Mouse (Mus musculus) CH12.LX (cell line): ENCODE measurements at regions not wholly inside any gene's neighbourhood (a gene's known extent, or its start where the extent isn't known, plus 50 kb on each side); places are given as distances from the start of the nearest gene placed in this dataset.

ENCODE experiments used
- DNase-seq: peaks from one replicate; pipeline ENCODE4 v3.0.0-alpha.2; 2013; ENCODE audit errors: extremely low read depth
- H3K27ac ChIP-seq: 2 replicates; pipeline ENCODE4 v1.5.1; 2012; ENCODE audit warnings: low read depth, mild to moderate bottlenecking, control low read depth, moderate library complexity; ENCODE audit not compliant: insufficient read depth
- H3K27me3 ChIP-seq: replicated peaks from 2 replicates; pipeline ENCODE3; 2012; ENCODE audit warnings: inconsistent platforms
- H3K36me3 ChIP-seq, 2 experiments: replicated peaks in 1 of 2; 2 replicates each; pipeline versions ENCODE3 to v1.6.1; 2012; ENCODE audit warnings: inconsistent platforms in 1 of 2, low read length in 1 of 2, mild to moderate bottlenecking in 1 of 2, mixed read lengths in 1 of 2, moderate library complexity in 1 of 2; ENCODE audit not compliant: control insufficient read depth in 1 of 2, insufficient read depth in 1 of 2
- H3K4me1 ChIP-seq, 2 experiments: 2 replicates each; pipeline ENCODE4 v1.6.1; 2012; ENCODE audit warnings: inconsistent platforms in 1 of 2, moderate library complexity in 1 of 2; ENCODE audit not compliant: insufficient read depth in 2 of 2, control insufficient read depth in 1 of 2
- H3K4me2 ChIP-seq: 2 replicates; pipeline ENCODE4 v1.6.1; 2012; ENCODE audit warnings: low read depth, mild to moderate bottlenecking, control low read depth; ENCODE audit not compliant: poor library complexity, insufficient read depth, severe bottlenecking
- H3K4me3 ChIP-seq, 3 experiments: fragments of 150-350 bp in 1 of 3; sonication (generic) in 1 of 3; replicated peaks in 1 of 3; 2 replicates each; pipeline versions ENCODE3 to v1.5.1; 2011 to 2012; ENCODE audit warnings: low read depth in 2 of 3, low read length in 2 of 3, mild to moderate bottlenecking in 2 of 3, moderate library complexity in 2 of 3, control low read depth in 1 of 3, improper control_type of control experiment in 1 of 3, inconsistent platforms in 1 of 3, mixed read lengths in 1 of 3; ENCODE audit not compliant: poor library complexity in 1 of 3
- H3K79me2 ChIP-seq: replicated peaks from 2 replicates; pipeline ENCODE4 v1.6.1; 2012; ENCODE audit warnings: mild to moderate bottlenecking, moderate library complexity; ENCODE audit not compliant: control insufficient read depth, poor library complexity, insufficient read depth, severe bottlenecking; ENCODE audit errors: extremely low read depth
- H3K9ac ChIP-seq: 2 replicates; pipeline ENCODE4 v1.6.1; 2012; ENCODE audit warnings: low read depth, mild to moderate bottlenecking, control low read depth, moderate library complexity; ENCODE audit not compliant: insufficient read depth
- H3K9me3 ChIP-seq: replicated peaks from 2 replicates; pipeline ENCODE3; 2012; ENCODE audit warnings: low read length, inconsistent platforms, mixed read lengths
- BHLHE40 ChIP-seq: IDR thresholded peaks from 2 replicates; pipeline ENCODE4 v1.6.1; 2011; ENCODE audit warnings: mild to moderate bottlenecking, low read depth, low read length, improper control_type of control experiment
- CHD1 ChIP-seq: IDR thresholded peaks from 2 replicates; pipeline ENCODE4 v1.6.1; 2012; ENCODE audit warnings: low read depth, low read length, improper control_type of control experiment, inconsistent platforms
- CHD2 ChIP-seq: IDR thresholded peaks from 2 replicates; pipeline ENCODE4 v1.6.1; 2011; ENCODE audit warnings: low read length, improper control_type of control experiment
- CTCF ChIP-seq, 2 experiments: IDR thresholded peaks in 1 of 2; conservative IDR thresholded peaks in 1 of 2; 2 replicates each; pipeline ENCODE4 v1.5.1; 2011 to 2012; ENCODE audit warnings: low read depth in 2 of 2, low read length in 2 of 2, improper control_type of control experiment in 1 of 2, inconsistent platforms in 1 of 2, mild to moderate bottlenecking in 1 of 2, moderate library complexity in 1 of 2
- E2F4 ChIP-seq: IDR thresholded peaks from 2 replicates; pipeline ENCODE4 v1.6.1; 2011; ENCODE audit warnings: low read depth, low read length, improper control_type of control experiment; ENCODE audit not compliant: insufficient replicate concordance
- EP300 ChIP-seq: IDR thresholded peaks from 2 replicates; pipeline ENCODE4 v1.6.1; 2011; ENCODE audit warnings: low read length, improper control_type of control experiment
- GABPA ChIP-seq: IDR thresholded peaks from 2 replicates; pipeline ENCODE4 v1.6.1; 2012; ENCODE audit warnings: low read depth, low read length, improper control_type of control experiment, inconsistent platforms; ENCODE audit not compliant: insufficient replicate concordance
- HCFC1 ChIP-seq: IDR thresholded peaks from 2 replicates; pipeline ENCODE4 v1.6.1; 2012; ENCODE audit warnings: low read depth, mild to moderate bottlenecking, inconsistent platforms, low read length, improper control_type of control experiment
- IRF4 ChIP-seq: IDR thresholded peaks from 2 replicates; pipeline ENCODE4 v1.6.1; 2014; ENCODE audit warnings: low read depth, mild to moderate bottlenecking, inconsistent platforms, low read length, improper control_type of control experiment
- JUN ChIP-seq: IDR thresholded peaks from 2 replicates; pipeline ENCODE4 v1.6.1; 2011; ENCODE audit warnings: low read depth, mild to moderate bottlenecking, low read length, improper control_type of control experiment, moderate library complexity; ENCODE audit not compliant: insufficient read depth
- MAX ChIP-seq: IDR thresholded peaks from 2 replicates; pipeline ENCODE4 v1.6.1; 2011; ENCODE audit warnings: low read length, improper control_type of control experiment
- MAZ ChIP-seq: IDR thresholded peaks from 2 replicates; pipeline ENCODE4 v1.6.1; 2012; ENCODE audit warnings: low read depth, mild to moderate bottlenecking, inconsistent platforms, low read length, improper control_type of control experiment, moderate library complexity
- MEF2A ChIP-seq: IDR thresholded peaks from 2 replicates; pipeline ENCODE4 v1.6.1; 2014; ENCODE audit warnings: low read depth, mild to moderate bottlenecking, inconsistent platforms, low read length, improper control_type of control experiment, borderline replicate concordance
- MXI1 ChIP-seq: IDR thresholded peaks from 2 replicates; pipeline ENCODE4 v1.6.1; 2011; ENCODE audit warnings: mild to moderate bottlenecking, low read depth, low read length, improper control_type of control experiment
- NELFE ChIP-seq: IDR thresholded peaks from 2 replicates; pipeline ENCODE4 v1.6.1; 2011; ENCODE audit warnings: low read depth, low read length, improper control_type of control experiment
- NRF1 ChIP-seq: IDR thresholded peaks from 2 replicates; pipeline ENCODE4 v1.6.1; 2014; ENCODE audit warnings: low read depth, mild to moderate bottlenecking, inconsistent platforms, low read length, improper control_type of control experiment, moderate library complexity
- PAX5 ChIP-seq: IDR thresholded peaks from 2 replicates; pipeline ENCODE4 v1.6.1; 2012; ENCODE audit warnings: low read length, inconsistent platforms, mixed read lengths
- POLR2A ChIP-seq: IDR thresholded peaks from 2 replicates; pipeline ENCODE4 v1.6.1; 2011; ENCODE audit warnings: low read depth, mild to moderate bottlenecking, improper control_type of control experiment, low read length
- RAD21 ChIP-seq: IDR thresholded peaks from 2 replicates; pipeline ENCODE4 v1.6.1; 2011; ENCODE audit warnings: low read depth, mild to moderate bottlenecking, low read length, improper control_type of control experiment, moderate library complexity
- SIN3A ChIP-seq: IDR thresholded peaks from 2 replicates; pipeline ENCODE4 v1.6.1; 2012; ENCODE audit warnings: low read length, improper control_type of control experiment, inconsistent platforms
- SMC3 ChIP-seq: IDR thresholded peaks from 2 replicates; pipeline ENCODE4 v1.6.1; 2011; ENCODE audit warnings: low read depth, low read length, improper control_type of control experiment
- TBP ChIP-seq: conservative IDR thresholded peaks from 2 replicates; pipeline ENCODE4 v1.6.1; 2011; ENCODE audit warnings: low read depth, low read length, improper control_type of control experiment
- TCF12 ChIP-seq: IDR thresholded peaks from 2 replicates; pipeline ENCODE4 v1.6.1; 2014; ENCODE audit warnings: low read depth, mild to moderate bottlenecking, inconsistent platforms, low read length, improper control_type of control experiment
- UBTF ChIP-seq: IDR thresholded peaks from 2 replicates; pipeline ENCODE4 v1.6.1; 2012; ENCODE audit warnings: low read depth, mild to moderate bottlenecking, inconsistent platforms, low read length, improper control_type of control experiment, moderate library complexity
- USF1 ChIP-seq: IDR thresholded peaks from 2 replicates; pipeline ENCODE4 v1.6.1; 2014; ENCODE audit warnings: low read depth, mild to moderate bottlenecking, inconsistent platforms, low read length, improper control_type of control experiment
- ZC3H11A ChIP-seq: IDR thresholded peaks from 2 replicates; pipeline ENCODE4 v1.6.1; 2012; ENCODE audit warnings: low read depth, mild to moderate bottlenecking, inconsistent platforms, low read length, improper control_type of control experiment
- ZKSCAN1 ChIP-seq: IDR thresholded peaks from 2 replicates; pipeline ENCODE4 v1.6.1; 2012; ENCODE audit warnings: low read depth, inconsistent platforms, low read length, improper control_type of control experiment, borderline replicate concordance
- ZMIZ1 ChIP-seq: IDR thresholded peaks from 2 replicates; pipeline ENCODE4 v1.6.1; 2012; ENCODE audit warnings: low read depth, mild to moderate bottlenecking, inconsistent platforms, low read length, improper control_type of control experiment
- ZNF384 ChIP-seq: IDR thresholded peaks from 2 replicates; pipeline ENCODE4 v1.6.1; 2012; ENCODE audit warnings: low read depth, low read length, improper control_type of control experiment, inconsistent platforms
- dilution Hi-C: fragments of 300-500 bp; cut with MboI; formaldehyde crosslinking; loops from 2 replicates; pipeline ENCODE4 v1.14.3; 2020; ENCODE audit warnings: low sequenced_read_pairs; ENCODE audit not compliant: extremely low pct_unique_long_range_greater_than_20kb, extremely low pct_ligation_motif_present
- in situ Hi-C: fragments of 300-500 bp; cut with MboI; formaldehyde crosslinking; loops from 3 replicates; pipeline ENCODE4 v1.14.3; 2019; ENCODE audit warnings: low sequenced_read_pairs, low pct_ligation_motif_present, low pct_unique_long_range_greater_than_20kb, mixed read lengths

DNA sequence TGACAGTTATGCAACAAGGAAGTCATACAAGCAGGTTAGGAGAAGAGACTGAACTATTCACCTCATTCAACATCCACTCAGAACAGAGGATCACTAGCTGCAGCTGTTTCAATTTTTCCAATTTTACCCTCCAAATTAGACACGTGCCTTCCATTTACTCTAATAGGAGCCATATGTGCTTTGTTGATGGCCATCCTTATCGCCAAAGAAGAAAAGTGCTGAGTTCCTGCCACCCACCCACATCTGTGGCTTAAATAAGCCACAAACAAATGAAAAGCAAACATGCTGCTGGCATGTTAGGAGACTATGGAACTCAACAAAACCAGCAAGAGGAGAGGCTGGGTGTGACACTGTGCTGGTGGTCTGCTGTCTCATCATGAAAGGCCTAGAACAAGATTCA is 1786.1 kb downstream of the 9330182O14Rik start:
- in situ Hi-C loops = no loop called here
- Histone ChIP-seq H3K4me2 (no peak overlapping the region), H3K9me3 (no peaks in the 10 kb centered on the region), H3K79me2 (no peaks in the 10 kb centered on the region), H3K36me3 (no peaks in the 10 kb centered on the region), H3K27me3 (no peaks in the 10 kb centered on the region), H3K4me1 (peaks cover 0 to 6% of the 10 kb centered on the region in 2 experiments; a peak in 2 of 4 replicates), H3K4me3 (no peak overlapping the region), H3K27ac (no peak overlapping the region), H3K9ac (no peak overlapping the region)
- dilution Hi-C loops = no loop called here
- no peak for TF ChIP-seq IRF4
- no peak for TF ChIP-seq NRF1
- TF ChIP-seq TCF12 = no peak
- TF ChIP-seq ZNF384 = no peak
- DNase-seq = no peak

DNA sequence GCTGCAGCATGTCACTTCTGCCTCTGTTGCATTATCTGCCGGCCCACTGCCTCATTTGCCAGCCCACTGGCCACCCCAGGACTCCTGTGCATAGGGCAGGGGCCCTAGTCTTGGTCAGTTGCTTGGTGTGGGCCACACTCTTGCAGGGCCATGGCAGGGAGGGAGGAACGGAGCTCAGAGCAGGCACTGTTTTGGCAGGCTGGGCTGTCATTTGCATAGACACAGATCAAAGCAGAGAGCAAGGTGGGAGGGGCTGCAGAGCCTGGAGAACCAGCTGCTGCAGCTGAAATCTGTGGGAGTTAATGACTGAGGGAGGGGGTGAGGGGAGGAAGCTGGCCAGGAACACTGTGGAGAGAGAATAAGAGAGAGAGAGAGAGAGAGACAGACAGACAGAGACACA is 1802.5 kb downstream of the 9330182O14Rik start:
- in situ Hi-C loops (no loop called here), dilution Hi-C loops (no loop called here)

DNA sequence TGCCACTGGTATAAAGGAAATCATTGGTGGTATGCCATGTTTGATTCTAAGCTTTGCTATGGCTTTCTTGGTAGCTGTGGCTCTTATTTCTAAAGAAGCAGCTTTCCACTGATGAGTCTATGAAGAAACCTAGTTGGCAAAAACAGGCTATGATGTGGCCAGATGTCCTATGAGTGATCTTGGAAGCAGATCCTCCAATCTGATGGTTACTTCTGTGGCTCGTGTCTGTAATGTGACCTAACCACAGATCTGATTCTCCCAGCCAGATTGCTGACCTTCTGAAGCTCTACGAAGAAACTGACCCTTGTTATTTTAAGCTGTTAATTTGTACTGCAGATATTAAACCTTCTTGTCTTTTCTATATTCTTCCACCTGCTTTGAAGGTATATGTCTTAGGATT is 1811.1 kb downstream of the 9330182O14Rik start:
- no peak for TF ChIP-seq POLR2A
- no peak for TF ChIP-seq PAX5
- no peak for TF ChIP-seq ZNF384
- TF ChIP-seq CTCF (conservative IDR thresholded peaks at IDR 0.05 in 1 of 2, IDR thresholded peaks at IDR 0.05 in 1 of 2; ENCODE audit: low read depth in 2 of 2, low read length in 2 of 2) = no peak
- no peak for TF ChIP-seq GABPA
- TF ChIP-seq ZC3H11A = no peak
- TF ChIP-seq EP300 = no peak
- TF ChIP-seq SIN3A = no peak
- TF ChIP-seq MAZ = no peak
- no peak for TF ChIP-seq BHLHE40
- no peak for TF ChIP-seq RAD21
- TF ChIP-seq SMC3 = no peak
- TF ChIP-seq E2F4 = no peak
- no peak for TF ChIP-seq MEF2A
- no peak for TF ChIP-seq CHD1
- no peak for TF ChIP-seq CHD2
- no peak for TF ChIP-seq IRF4
- no peak for TF ChIP-seq HCFC1
- no peak for TF ChIP-seq TBP
- no peak for TF ChIP-seq ZMIZ1
- Histone ChIP-seq H3K4me1 (peaks cover 4 to 17% of the 10 kb centered on the region in 2 experiments; a peak in 3 of 4 replicates), H3K4me3 (no peak overlapping the region), H3K9ac (no peak overlapping the region), H3K36me3 (no peaks in the 10 kb centered on the region), H3K9me3 (no peaks in the 10 kb centered on the region), H3K79me2 (no peaks in the 10 kb centered on the region), H3K4me2 (no peak overlapping the region), H3K27ac (no peak overlapping the region), H3K27me3 (no peaks in the 10 kb centered on the region)
- no peak for DNase-seq
- dilution Hi-C loops = no loop called here
- in situ Hi-C loops = no loop called here

More for the DNA sequence above, 1802.5 kb downstream of the 9330182O14Rik start:
- Histone ChIP-seq H3K9ac (no peak overlapping the region), H3K4me2 (no peak overlapping the region), H3K27ac (no peak overlapping the region), H3K9me3 (peaks cover 23% of the 10 kb centered on the region), H3K27me3 (no peaks in the 10 kb centered on the region), H3K4me3 (peak overlapping the region in 1 of 3 experiments; percentile 3), H3K4me1 (no peaks in the 10 kb centered on the region), H3K79me2 (no peaks in the 10 kb centered on the region), H3K36me3 (no peaks in the 10 kb centered on the region)
- DNase-seq = peak; percentile 25
- no peak for TF ChIP-seq MXI1
- no peak for TF ChIP-seq ZKSCAN1
- TF ChIP-seq POLR2A = no peak
- TF ChIP-seq EP300 = no peak
- TF ChIP-seq ZMIZ1 = no peak
- TF ChIP-seq USF1 = no peak
- TF ChIP-seq NELFE = no peak
- TF ChIP-seq MAZ = no peak
- TF ChIP-seq IRF4 = no peak
- no peak for TF ChIP-seq SMC3
- no peak for TF ChIP-seq JUN
- TF ChIP-seq MAX = no peak
- TF ChIP-seq GABPA = no peak
- TF ChIP-seq UBTF = no peak
- TF ChIP-seq RAD21 = no peak
- TF ChIP-seq, all 38 proteins: peak for 0
